Mouse (Mus musculus): Measurements from ENCODE around the gene Prp2. TPM values are rescaled to one million over a fixed set of nuclear protein-coding genes. Genes with fewer than 3 reads are reported as not detected.

The Prp2 gene
- not detected for total RNA-seq (2023)

GRCm38 (mm10) chr6:132595613-132596012, at the start of gene Prp2:
Gene Prp2 (plus strand): TSS chr6:132595913.

GRCm38 (mm10) chr6:132569509-132569908, 26.2 kb upstream of the Prp2 start, which contains the start of gene Prh1:
Gene Prh1 (plus strand): TSS chr6:132569809.

Other genes with a start within 250 kb of the Prp2 start
- gene Gm8882, start 231.8 kb upstream of the Prp2 start, total RNA-seq (2023) = not detected
- gene Prh1, start 26.1 kb upstream of the Prp2 start, total RNA-seq (2023) = not detected
- gene A630073D07Rik, start 55.6 kb downstream of the Prp2 start, total RNA-seq (2023) = not detected
- not detected for gene Tas2r120, start 61.0 kb downstream of the Prp2 start, total RNA-seq (2023)
- gene Tas2r121, start 105.1 kb downstream of the Prp2 start, total RNA-seq (2023) = not detected
- not detected for gene Tas2r122, start 116.0 kb downstream of the Prp2 start, total RNA-seq (2023)
- not detected for gene Tas2r115, start 142.1 kb downstream of the Prp2 start, total RNA-seq (2023)
- not detected for gene Tas2r124, start 158.8 kb downstream of the Prp2 start, total RNA-seq (2023)
- not detected for gene Tas2r102, start 166.2 kb downstream of the Prp2 start, total RNA-seq (2023)
- gene Tas2r136, start 182.2 kb downstream of the Prp2 start, total RNA-seq (2023) = not detected
- not detected for gene Tas2r117, start 206.9 kb downstream of the Prp2 start, total RNA-seq (2023)

All from neutrophil, adult 59 days (primary cell).